Mouse (Mus musculus) naive thymus-derived CD4-positive, alpha-beta T cell, adult 5 months (primary cell): Measurements from ENCODE around the gene Cep164. TPM values are rescaled to one million over a fixed set of nuclear protein-coding genes. Genes with fewer than 3 reads are reported as not detected.

ENCODE experiments used
- polyA plus RNA-seq: library from polyadenylated mRNA; unstranded; fragments of 100-300 nt; shearing (Covaris generic); gene quantifications from one replicate; pipeline ENCODE4 v1.2.1, GENCODE M21; 2017

The Cep164 gene
- 21.8 TPM for polyA plus RNA-seq

GRCm38 (mm10) chr9:45828291-45828963 is at the start of gene Cep164:
Gene Cep164, minus strand, starts transcription at chr9:45828691.

GRCm38 (mm10) chr9:45838434-45839138 is 10.1 kb upstream of the Cep164 start, which contains the start of gene Bace1:
Gene Bace1, plus strand, starts transcription at chr9:45838580.

Other genes with a start within 250 kb of the Cep164 start
- gene Bace1, start 9.9 kb upstream of the Cep164 start, polyA plus RNA-seq = 2.8 TPM
- gene Pcsk7, start 77.8 kb upstream of the Cep164 start, polyA plus RNA-seq = 64.8 TPM
- 33.3 TPM for gene Rnf214, start 78.2 kb upstream of the Cep164 start, polyA plus RNA-seq
- 2.6 TPM for gene Tagln, start 107.4 kb upstream of the Cep164 start, polyA plus RNA-seq
- gene Sidt2, start 126.6 kb upstream of the Cep164 start, polyA plus RNA-seq = 473 TPM
- 87.2 TPM for gene Pafah1b2, start 184.0 kb upstream of the Cep164 start, polyA plus RNA-seq
- 60.0 TPM for gene Sik3, start 184.1 kb upstream of the Cep164 start, polyA plus RNA-seq